Mouse (Mus musculus) E14TG2a.4 (cell line): ENCODE data around the gene Tfcp2.

Experiments used
- CTCF ChIP-seq: conservative IDR thresholded peaks from 2 replicates; pipeline ENCODE4 v1.5.1; 2014; ENCODE audit warnings: low read length
- NANOG ChIP-seq: IDR thresholded peaks from 2 replicates; pipeline ENCODE4 v1.6.1; 2014; ENCODE audit warnings: borderline replicate concordance, low read length, mixed read lengths

GRCm38 (mm10) chr15:100573946-100574345, 22.1 kb upstream of the Tfcp2 start:
- no peak for TF ChIP-seq CTCF
- no peak for TF ChIP-seq NANOG
